Mouse (Mus musculus): ENCODE measurements around the gene Rrh. TPM values are rescaled to one million over a fixed set of nuclear protein-coding genes. Genes with fewer than 3 reads are reported as not detected.
A peak's percentile ranks its signal among the peaks of the same experiment; 100 is the strongest.
"Not testable (repeated sequence)": the region's sequence is repeated elsewhere in the genome, so short reads cannot be mapped to it uniquely, and the experiment has no call there.

The Rrh gene
- polyA plus RNA-seq, 1 experiment, result 1.2 TPM

- TF ChIP-seq POLR2A (IDR thresholded peaks at IDR 0.05; ENCODE audit: borderline replicate concordance, extremely low read depth, insufficient read depth, insufficient read length, poor library complexity, severe bottlenecking), result no peak
- no peak for TF ChIP-seq CTCF (IDR thresholded peaks at IDR 0.05; ENCODE audit: borderline replicate concordance, extremely low read depth, insufficient read depth, insufficient read length)
- DNase-seq (ENCODE audit: low read depth), result peak; percentile 24
Observed at GRCm38 (mm10) chr3:129781435-129781834, 41.0 kb downstream of the Rrh start.

- TF ChIP-seq POLR2A (IDR thresholded peaks at IDR 0.05; ENCODE audit: borderline replicate concordance, extremely low read depth, insufficient read depth, insufficient read length, poor library complexity, severe bottlenecking) (no peak), CTCF (IDR thresholded peaks at IDR 0.05; ENCODE audit: borderline replicate concordance, extremely low read depth, insufficient read depth, insufficient read length) (no peak)
- no peak for DNase-seq (ENCODE audit: low read depth)
Observed at GRCm38 (mm10) chr3:129771210-129771609, 51.2 kb downstream of the Rrh start.

DNA sequence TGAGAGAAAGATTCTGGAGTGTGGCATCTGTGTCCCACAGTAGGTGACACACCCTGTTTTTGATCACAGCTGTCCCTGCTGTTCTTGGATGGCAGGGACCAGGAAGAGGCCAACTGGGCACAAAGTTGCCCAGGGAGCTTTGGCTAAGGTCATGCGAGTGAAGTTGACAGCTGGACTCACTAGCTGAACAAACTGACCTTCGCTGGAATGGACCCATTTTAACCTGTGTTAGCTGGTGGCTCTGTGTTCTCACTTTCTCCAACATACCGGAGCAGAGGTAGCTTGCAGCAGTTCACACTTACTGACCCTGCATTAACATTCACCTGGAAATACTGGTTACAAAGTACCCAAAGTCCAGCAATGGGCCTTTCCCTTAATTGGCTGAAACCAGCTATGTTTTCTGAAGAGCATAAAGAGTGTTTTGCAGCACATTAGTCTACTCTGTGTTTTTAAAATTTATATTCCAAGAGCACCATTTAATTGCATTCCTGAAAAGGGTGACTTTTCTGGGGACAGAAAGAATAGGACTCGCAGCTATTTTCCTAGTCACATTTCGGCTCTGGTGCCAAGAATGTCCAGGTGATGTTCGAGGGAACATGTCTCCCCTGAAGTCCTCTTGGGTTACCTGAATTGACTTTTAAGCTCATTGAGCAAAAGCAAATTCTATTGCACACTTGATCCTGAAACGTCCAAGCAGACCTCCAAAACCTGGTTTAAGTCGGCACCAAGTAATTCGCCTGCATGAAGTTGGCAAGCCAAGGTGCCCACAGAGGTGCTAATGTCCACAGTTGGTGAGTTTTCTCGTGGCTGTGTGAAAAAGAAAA lies 55.2 kb downstream of the Rrh start:
- TF ChIP-seq POLR2A (IDR thresholded peaks at IDR 0.05; ENCODE audit: borderline replicate concordance, extremely low read depth, insufficient read depth, insufficient read length, poor library complexity, severe bottlenecking), result no peak
- TF ChIP-seq CTCF (IDR thresholded peaks at IDR 0.05; ENCODE audit: borderline replicate concordance, extremely low read depth, insufficient read depth, insufficient read length), result no peak
- DNase-seq (ENCODE audit: low read depth), result no peak

DNA sequence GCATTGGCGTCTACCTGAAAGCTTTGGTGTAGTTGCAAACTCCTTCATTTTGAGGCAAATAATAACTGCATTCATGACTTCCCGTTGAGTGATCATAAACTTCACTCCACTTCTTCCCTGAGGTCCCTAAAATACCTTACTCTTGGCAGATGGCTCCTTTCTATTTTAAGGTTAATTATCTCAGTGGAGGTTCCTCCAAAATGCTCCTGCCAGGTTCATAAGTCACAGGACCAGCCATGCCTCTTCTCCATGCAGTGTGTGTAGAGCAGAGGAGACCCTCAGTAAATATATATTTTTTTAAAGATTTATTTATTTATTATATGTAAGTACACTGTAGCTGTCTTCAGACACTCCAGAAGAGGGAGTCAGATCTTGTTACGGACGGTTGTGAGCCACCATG lies 56.3 kb downstream of the Rrh start:
- TF ChIP-seq POLR2A (IDR thresholded peaks at IDR 0.05; ENCODE audit: borderline replicate concordance, extremely low read depth, insufficient read depth, insufficient read length, poor library complexity, severe bottlenecking), result no peak
- TF ChIP-seq CTCF (IDR thresholded peaks at IDR 0.05; ENCODE audit: borderline replicate concordance, extremely low read depth, insufficient read depth, insufficient read length), result no peak
- DNase-seq (ENCODE audit: low read depth), result no peak

DNA sequence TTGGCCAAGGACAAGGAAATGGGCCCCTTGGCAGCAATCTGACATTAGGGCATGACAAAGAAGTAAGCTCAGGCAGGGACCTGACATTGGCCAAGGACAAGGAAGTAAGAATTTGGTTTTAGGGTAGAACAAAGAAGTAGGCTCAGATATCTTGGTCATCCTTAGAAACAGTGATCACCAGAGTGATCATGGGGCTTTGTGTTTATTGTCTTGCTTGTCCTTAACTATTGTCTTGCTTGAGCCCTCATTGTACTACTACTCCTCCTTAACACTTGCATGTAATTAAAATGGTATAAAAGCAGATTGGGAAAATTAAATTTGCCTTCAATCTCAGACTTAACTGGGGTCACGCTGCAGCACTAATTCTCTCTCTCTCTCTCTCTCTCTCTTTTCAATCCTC lies 64.8 kb downstream of the Rrh start:
- not testable (repeated sequence) for DNase-seq (ENCODE audit: low read depth)

- DNase-seq (ENCODE audit: low read depth), result peak; percentile 49
- TF ChIP-seq POLR2A (IDR thresholded peaks at IDR 0.05; ENCODE audit: borderline replicate concordance, extremely low read depth, insufficient read depth, insufficient read length, poor library complexity, severe bottlenecking) (no peak), CTCF (IDR thresholded peaks at IDR 0.05; ENCODE audit: borderline replicate concordance, extremely low read depth, insufficient read depth, insufficient read length) (no peak)
Observed at GRCm38 (mm10) chr3:129754650-129755604, 67.5 kb downstream of the Rrh start, which contains the start of gene Egf. Gene Egf, minus strand, starts transcription at chr3:129755316.

Other genes starting within 250 kb of the Rrh start
- gene Egf, start 67.3 kb downstream of the Rrh start, polyA plus RNA-seq (2012; rRNA removed), result 4.8 and 4.9 TPM in 2 replicates
- 0.15 and 0.23 TPM in 2 replicates for gene Lrit3, start 18.6 kb downstream of the Rrh start, polyA plus RNA-seq (2012; rRNA removed)
- gene Gar1, start 8.8 kb upstream of the Rrh start, polyA plus RNA-seq (2012; rRNA removed), result 56.6 and 57.6 TPM in 2 replicates
- 0.04 and 0.21 TPM in 2 replicates for gene Cfi, start 13.3 kb upstream of the Rrh start, polyA plus RNA-seq (2012; rRNA removed)
- gene Pla2g12a, start 56.0 kb upstream of the Rrh start, polyA plus RNA-seq (2012; rRNA removed), result 23.5 and 23.9 TPM in 2 replicates
- 26.4 and 38.0 TPM in 2 replicates for gene Casp6, start 78.8 kb upstream of the Rrh start, polyA plus RNA-seq (2012; rRNA removed)
- gene Mcub, start 147.6 kb upstream of the Rrh start, polyA plus RNA-seq (2012; rRNA removed), result 3.0 and 3.8 TPM in 2 replicates
- gene Sec24b, start 239.0 kb upstream of the Rrh start, polyA plus RNA-seq (2012; rRNA removed), result 60.9 and 82.0 TPM in 2 replicates

All from brain, embryonic 14.5 days (tissue).